9 mouse cellular contexts compared by ENCODE assay signal in genomic region chr9:70863299-70863698, GRCm38 (mm10).
DNase-seq lines count a peak whose midpoint lies in the region; ATAC-seq and TF ChIP-seq lines count a peak whose summit lies in the region.
"Had no signal": no experiment of that assay in that cellular context is flagged by ENCODE, and none has a peak within 500 bp of the region (broad histone marks: within the 10 kb centered on the region; RNA-seq: fewer than 3 reads in every experiment).

No protein-coding gene starts in this region.

- no peak overlapping the region for H3K4me2 ChIP-seq in hindbrain, embryonic 15.5 days
- H3K4me2 ChIP-seq in liver, embryonic 12.5 days = peak overlapping the region; percentile 12; the same call in 1 of the 2 replicates

- WGBS in hindbrain, embryonic 15.5 days = 18% methylated on average over 8 of the region's 8 CpGs
- WGBS in liver, embryonic 12.5 days (ENCODE audit: insufficient replicate concordance) = 51% methylated on average over 8 of the region's 8 CpGs
- WGBS in small intestine, adult 2 months = 11% methylated on average over 8 of the region's 8 CpGs

- H3K36me3 ChIP-seq in hindbrain, embryonic 15.5 days = no peaks in the 10 kb centered on the region
- no peaks in the 10 kb centered on the region for H3K36me3 ChIP-seq in liver, embryonic 12.5 days
- no peaks in the 10 kb centered on the region for H3K36me3 ChIP-seq in small intestine, adult 2 months (ENCODE audit: control insufficient read depth, insufficient read depth, low read length)

- DNase-seq in gastrocnemius, adult 18-20 months (ENCODE audit: low spot score) = peak; percentile 32
- no peak for DNase-seq in gastrocnemius, postnatal 4 days (ENCODE audit: low spot score in 2 of 2)
- DNase-seq in embryo, embryonic 10 days (ENCODE audit: low spot score) = peak; percentile 69
- no peak for DNase-seq in frontal cortex, adult 2 months (ENCODE audit: extremely low spot score in 1 of 2, low spot score in 1 of 2)
- no peak for DNase-seq in right cerebral cortex, postnatal 36 days (ENCODE audit: low spot score in 2 of 2)

- H3K9me3 ChIP-seq in hindbrain, embryonic 15.5 days = no peaks in the 10 kb centered on the region
- no peaks in the 10 kb centered on the region for H3K9me3 ChIP-seq in liver, embryonic 12.5 days (replicated peaks)

- H3K9ac ChIP-seq in hindbrain, embryonic 15.5 days = no peak overlapping the region
- peak overlapping the region; percentile 34 for H3K9ac ChIP-seq in liver, embryonic 12.5 days

- H3K27me3 ChIP-seq in hindbrain, embryonic 15.5 days = no peaks in the 10 kb centered on the region
- 0 out of 2 replicates have a peak, but pooled peaks cover 3% of the 10 kb centered on the region for H3K27me3 ChIP-seq in liver, embryonic 12.5 days (replicated peaks)
- no peaks in the 10 kb centered on the region for H3K27me3 ChIP-seq in small intestine, adult 2 months (ENCODE audit: control insufficient read depth, insufficient read depth, low read length)

- no peak for TF ChIP-seq POLR2A in small intestine, adult 2 months (IDR thresholded peaks at IDR 0.05; ENCODE audit: low read depth, low read length)

- H3K4me3 ChIP-seq in hindbrain, embryonic 15.5 days = no peak overlapping the region
- H3K4me3 ChIP-seq in liver, embryonic 12.5 days = no peak overlapping the region
- H3K4me3 ChIP-seq in small intestine, adult 2 months (ENCODE audit: low read depth, low read length) = peak overlapping the region; percentile 2; the same call in 1 of the 2 replicates
- H3K4me3 ChIP-seq: erythroblast, embryonic 14.5 days had no signal

- TF ChIP-seq CTCF in small intestine, adult 2 months (IDR thresholded peaks at IDR 0.05; ENCODE audit: extremely low read depth, insufficient read length, insufficient replicate concordance, low read depth, low read length) = no peak

- ATAC-seq in hindbrain, embryonic 15.5 days (ENCODE audit: low FRiP score, low read depth) = no peak
- ATAC-seq in liver, embryonic 12.5 days = peak; percentile 71; the same call in 1 of the 2 replicates

- H3K27ac ChIP-seq in hindbrain, embryonic 15.5 days (replicated peaks) = peak overlapping the region; percentile 39; the same call in 1 of the 2 replicates
- peak overlapping the region; percentile 79 for H3K27ac ChIP-seq in liver, embryonic 12.5 days
- peak overlapping the region; percentile 85 for H3K27ac ChIP-seq in small intestine, adult 2 months (ENCODE audit: insufficient read depth, low read depth, low read length)

- H3K4me1 ChIP-seq in hindbrain, embryonic 15.5 days (replicated peaks) = peaks cover 9% of the 10 kb centered on the region; the same call in 1 of the 2 replicates
- H3K4me1 ChIP-seq in liver, embryonic 12.5 days = peaks cover 49% of the 10 kb centered on the region
- peaks cover 21% of the 10 kb centered on the region; the same call in 1 of the 2 replicates for H3K4me1 ChIP-seq in small intestine, adult 2 months (ENCODE audit: control insufficient read depth, insufficient read depth, insufficient read length, low read length)

Comparison
In these comparisons a context has a peak if more than half of its experiments do, and no peak if none do; other contexts are left out.
1. DNase-seq: peak in gastrocnemius, adult 18-20 months (single experiment) and embryo, embryonic 10 days (single experiment); none in gastrocnemius, postnatal 4 days (0 of 2), frontal cortex, adult 2 months (0 of 2) and right cerebral cortex, postnatal 36 days (0 of 2).
2. Peak in every context shown above with its lines, with median percentiles within 50 percentile points of each other: H3K27ac ChIP-seq.